Mouse (Mus musculus): ENCODE measurements at regions not wholly inside any gene's neighbourhood (a gene's known extent, or its start where the extent isn't known, plus 50 kb on each side); places are given as distances from the start of the nearest gene placed in this dataset.

DNA sequence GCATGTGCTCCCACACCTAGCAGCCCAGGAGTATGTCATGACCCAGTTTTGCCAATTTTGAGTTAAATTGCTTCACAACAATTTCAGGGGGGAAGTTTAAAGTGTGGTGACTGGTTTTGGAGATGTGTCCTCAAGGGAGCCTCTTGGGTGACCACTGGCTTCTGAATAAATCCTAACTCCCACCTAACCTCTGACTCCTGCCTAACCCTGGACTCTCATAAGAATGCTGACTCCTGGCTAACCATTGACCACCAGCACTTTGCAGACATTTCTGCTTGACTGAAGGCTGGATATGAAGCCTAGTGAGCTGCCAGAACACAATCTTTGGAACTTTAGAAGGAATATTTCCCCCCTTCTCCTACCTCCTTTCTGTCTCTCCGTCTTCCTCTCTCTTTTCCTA is 133.3 kb upstream of the Tmpo start:
- no peak for TF ChIP-seq CTCF (IDR thresholded peaks at IDR 0.05; ENCODE audit: borderline replicate concordance, control insufficient read depth, extremely low read depth, insufficient read depth, low read length, poor library complexity)
- no peak for TF ChIP-seq POLR2A (IDR thresholded peaks at IDR 0.05; ENCODE audit: control insufficient read depth, extremely low read depth, insufficient read depth, low read length, poor library complexity)

All from thymus, adult 2 months (tissue).